Mouse (Mus musculus) skeletal muscle tissue, adult 2 months (tissue): ENCODE data around the gene Olfr811.

Experiments
- DNase-seq: peaks from one replicate; pipeline ENCODE4 v3.0.0-alpha.2; 2012; ENCODE audit warnings: low read depth, low spot score

Olfr811 gene

GRCm38 (mm10) chr10:129804296-129804695 is at the start of gene Olfr811:
Gene Olfr811, minus strand, starts transcription at chr10:129804396.
- no peak for DNase-seq

- DNase-seq: no peak
Measured at GRCm38 (mm10) chr10:129847343-129847742, 43.1 kb upstream of the Olfr811 start.

GRCm38 (mm10) chr10:129845994-129846393 is 41.8 kb upstream of the Olfr811 start, which contains the start of gene Olfr812:
Gene Olfr812, minus strand, starts transcription at chr10:129846094.
- no peak for DNase-seq

GRCm38 (mm10) chr10:129794817-129795216 is 9.4 kb downstream of the Olfr811 start, which contains the start of gene Olfr810:
Gene Olfr810, minus strand, starts transcription at chr10:129794917.
- no peak for DNase-seq

GRCm38 (mm10) chr10:129778123-129778522 is 26.1 kb downstream of the Olfr811 start:
- DNase-seq: peak; percentile 48

- DNase-seq: no peak
Measured at GRCm38 (mm10) chr10:129774338-129774737, 29.9 kb downstream of the Olfr811 start, which contains the start of gene Olfr809. Gene Olfr809, plus strand, starts transcription at chr10:129774638.

- no peak for DNase-seq
Measured at GRCm38 (mm10) chr10:129765182-129765581, 39.0 kb downstream of the Olfr811 start, which contains the start of gene Olfr808. Gene Olfr808, plus strand, starts transcription at chr10:129765482.

GRCm38 (mm10) chr10:129757693-129758092 is 46.5 kb downstream of the Olfr811 start, which contains the start of gene Olfr807:
Gene Olfr807, minus strand, starts transcription at chr10:129757793.
- DNase-seq: no peak
